ENCODE assay signal across 8 mouse cellular contexts in genomic region chr6:91877885-91878651, GRCm38 (mm10). TPM values are rescaled to one million over a fixed set of nuclear protein-coding genes. Genes with fewer than 3 reads are reported as not detected.
DNase-seq lines count a peak whose midpoint lies in the region; ATAC-seq and TF ChIP-seq lines count a peak whose summit lies in the region.

TSS of gene Ccdc174 (plus strand) at chr6:91878053.

- no peaks in the 10 kb centered on the region; the same call in 1 of the 2 replicates for H3K27me3 ChIP-seq in forebrain, embryonic 15.5 days

- H3K27ac ChIP-seq in ES-E14 (ENCODE audit: insufficient read depth, low read depth, low read length, poor library complexity, severe bottlenecking): no peak within 1 kb of the TSS; the same call in 1 of the 2 replicates
- H3K27ac ChIP-seq in forebrain, embryonic 15.5 days (replicated peaks): peak within 1 kb of the TSS; percentile 88

- 0 out of 4 replicates have a peak, but pooled peaks cover 0 to 2% of the 10 kb centered on the region in 2 experiments for H3K4me1 ChIP-seq in ES-E14 (ENCODE audit: control insufficient read depth in 2 of 2, insufficient read depth in 2 of 2, low read length in 2 of 2, poor library complexity in 1 of 2)
- H3K4me1 ChIP-seq in forebrain, embryonic 15.5 days: peaks cover 18% of the 10 kb centered on the region
- H3K4me1 ChIP-seq in lung, adult 2 months (ENCODE audit: control insufficient read depth, insufficient read depth, low read length): peaks cover 3% of the 10 kb centered on the region; the same call in 1 of the 2 replicates

- ATAC-seq in forebrain, embryonic 15.5 days (replicated peaks): peak; percentile 95
- ATAC-seq in neutrophil, adult 5-6 weeks (ENCODE audit: extremely low read depth, insufficient number of reproducible peaks, low FRiP score, poor library complexity, severe bottlenecking): peak; percentile 99

- H3K9ac ChIP-seq in ES-E14 (ENCODE audit: insufficient read depth, low read depth, low read length, poor library complexity, severe bottlenecking): peak within 1 kb of the TSS; percentile 77
- H3K9ac ChIP-seq in forebrain, embryonic 15.5 days (replicated peaks): peak within 1 kb of the TSS; percentile 87

- peak within 1 kb of the TSS; percentile 71 to 93 for H3K4me3 ChIP-seq in ES-E14 (ENCODE audit: insufficient read depth in 1 of 2, low read depth in 1 of 2, low read length in 2 of 2, poor library complexity in 1 of 2, severe bottlenecking in 1 of 2)
- peak within 1 kb of the TSS; percentile 96 for H3K4me3 ChIP-seq in forebrain, embryonic 15.5 days
- peak within 1 kb of the TSS; percentile 88 for H3K4me3 ChIP-seq in lung, adult 2 months (replicated peaks; ENCODE audit: extremely low read depth, low read depth, low read length)

- peak; percentile 96 for DNase-seq in ES-E14 (ENCODE audit: low read depth, low spot score)
- DNase-seq in cerebellum, adult 11-12 months: peak; percentile 91
- peak; percentile 85 for DNase-seq in heart, postnatal 25 days (ENCODE audit: low spot score)
- peak; percentile 88 to 99 for DNase-seq in layer of hippocampus, adult 18-20 months (ENCODE audit: low spot score in 2 of 2)
- peak; percentile 83 for DNase-seq in lung, adult 2 months
- DNase-seq in thymus, adult 18-20 months: peak; percentile 78 to 88

- intact Hi-C loops in heart, postnatal 25 days (cut with DNase I): no loop called here

- peaks cover 4% of the 10 kb centered on the region for H3K36me3 ChIP-seq in ES-E14 (ENCODE audit: control insufficient read depth, insufficient read depth, low read length, poor library complexity, severe bottlenecking)
- H3K36me3 ChIP-seq in forebrain, embryonic 15.5 days: peaks cover 22% of the 10 kb centered on the region

- in situ Hi-C loops in ES-E14 (cut with MboI; ENCODE audit: low sequenced_read_pairs in 2 of 2, unreplicated experiment in 2 of 2): no loop called here

- no peak for TF ChIP-seq CTCF in lung, adult 2 months (IDR thresholded peaks at IDR 0.05; ENCODE audit: insufficient read depth, low read length)

- no peaks in the 10 kb centered on the region for H3K9me3 ChIP-seq in ES-E14 (ENCODE audit: control insufficient read depth, insufficient read depth, low read depth, low read length)
- H3K9me3 ChIP-seq in forebrain, embryonic 15.5 days: no peaks in the 10 kb centered on the region

- H3K4me2 ChIP-seq in forebrain, embryonic 15.5 days (replicated peaks): peak within 1 kb of the TSS; percentile 90

- WGBS in forebrain, embryonic 15.5 days: under 1% methylated on average over 47 of the region's 47 CpGs
- under 1% methylated on average over 47 of the region's 47 CpGs for WGBS in lung, adult 2 months

- peak; percentile 96 for TF ChIP-seq POLR2A in lung, adult 2 months (IDR thresholded peaks at IDR 0.05; ENCODE audit: borderline replicate concordance, extremely low read depth, low read depth, low read length)

TF ChIP-seq in ES-E14, 5 proteins besides CTCF, POLR2A, EP300 and RAD21:
- TF ChIP-seq CHD2 (IDR thresholded peaks at IDR 0.05; ENCODE audit: low read depth, low read length) (no peak), HCFC1 (IDR thresholded peaks at IDR 0.05; ENCODE audit: borderline replicate concordance, insufficient read depth, low read length) (peak; percentile 90), ZC3H11A (IDR thresholded peaks at IDR 0.05; ENCODE audit: borderline replicate concordance, low read depth, low read length) (no peak), MAFK (IDR thresholded peaks at IDR 0.05; ENCODE audit: insufficient read depth, low read depth, low read length) (peak; percentile 35; the same call in 1 of the 2 replicates)
TF ChIP-seq in ES-E14: peak in this region for 2.

RNA-seq across cellular contexts. Expression of gene Ccdc174, which starts in this region (rescaled TPM):
- 11.6 and 13.7 TPM in 2 replicates for total RNA-seq in ES-E14 (2012; rRNA removed)
- 42.6 and 42.9 TPM in 2 replicates for polyA plus RNA-seq in forebrain, embryonic 15.5 days (2015; fragmentation: Nextera tagmentation; extraction: Ambion mirVana)
- 10 to 100 TPM in 1 of 2 experiments, 1 to 10 TPM in 1; 9.1 to 11.2 TPM for total RNA-seq in heart, postnatal 25 days (2021)
- 10 to 100 TPM; 21.4 to 22.5 TPM for total RNA-seq in layer of hippocampus, adult 18-20 months (2021)
- polyA plus RNA-seq in lung, adult 2 months (2012; rRNA removed): 2.7 and 3.8 TPM in 2 replicates
- 74.0 and 86.0 TPM in 2 replicates for total RNA-seq in neutrophil, adult 5-6 weeks (2017)
